Mouse (Mus musculus) kidney, embryonic 15.5 days (tissue): Measurements from ENCODE around the gene Klf14. TPM values are rescaled to one million over a fixed set of nuclear protein-coding genes. Genes with fewer than 3 reads are reported as not detected.
A peak's percentile ranks its signal among the peaks of the same experiment; 100 is the strongest.

Source experiments
- ATAC-seq: fragments of 200-750 bp; cut with Nextera tagmentation; replicated peaks from 2 replicates; pipeline ENCODE4 v1.8.0; 2017; ENCODE audit warnings: moderate TSS enrichment; ENCODE audit not compliant: low FRiP score
- H3K27ac ChIP-seq: fragments of 300-500 bp; sonication (generic); 2 replicates; pipeline ENCODE4 v1.5.1; 2015; ENCODE audit warnings: mild to moderate bottlenecking, inconsistent platforms
- H3K27me3 ChIP-seq: fragments of 300-500 bp; sonication (generic); 2 replicates; pipeline ENCODE4 v1.6.1; 2015; ENCODE audit warnings: inconsistent platforms
- H3K36me3 ChIP-seq: fragments of 300-500 bp; sonication (generic); 2 replicates; pipeline ENCODE4 v1.6.1; 2015; ENCODE audit warnings: inconsistent platforms
- H3K4me1 ChIP-seq: fragments of 300-500 bp; sonication (generic); 2 replicates; pipeline ENCODE4 v1.6.1; 2015; ENCODE audit warnings: inconsistent platforms
- H3K4me2 ChIP-seq: fragments of 300-500 bp; sonication (generic); 2 replicates; pipeline ENCODE4 v1.6.1; 2015; ENCODE audit warnings: moderate library complexity, mild to moderate bottlenecking, inconsistent platforms
- H3K4me3 ChIP-seq: fragments of 300-500 bp; sonication (generic); replicated peaks from 2 replicates; pipeline ENCODE4 v1.5.1; 2015; ENCODE audit warnings: mild to moderate bottlenecking, inconsistent platforms
- H3K9ac ChIP-seq: fragments of 300-500 bp; sonication (generic); 2 replicates; pipeline ENCODE4 v1.6.1; 2015; ENCODE audit warnings: mild to moderate bottlenecking, inconsistent platforms
- H3K9me3 ChIP-seq: fragments of 300-500 bp; sonication (generic); replicated peaks from 2 replicates; pipeline ENCODE4 v1.6.1; 2016; ENCODE audit warnings: inconsistent platforms
- WGBS: fragments of 180-500 bp; shearing (Covaris S2); methylation state at CpG from one replicate; pipeline ENCODE4 v1.1.7; 2015; ENCODE audit warnings: mixed read lengths; 5-methylcytosine and 5-hydroxymethylcytosine counted together
- polyA plus RNA-seq: library from polyadenylated mRNA; unstranded; fragments of >200 nt; fragmentation: Nextera tagmentation; extraction: Ambion mirVana; gene quantifications from 2 replicates; pipeline ENCODE4 v1.2.1, GENCODE M21; 2015

The Klf14 gene
- polyA plus RNA-seq, result 3.9 and 5.3 TPM in 2 replicates

- Histone ChIP-seq H3K4me3 (peak within 1 kb of the TSS; percentile 65), H3K36me3 (peaks cover 12% of the 10 kb centered on the region), H3K9me3 (peaks cover 24% of the 10 kb centered on the region), H3K4me1 (peaks cover 13% of the 10 kb centered on the region; the same call in 1 of the 2 replicates), H3K4me2 (peak within 1 kb of the TSS; percentile 93), H3K27ac (no peak within 1 kb of the TSS), H3K9ac (peak within 1 kb of the TSS; percentile 19), H3K27me3 (peaks cover 62% of the 10 kb centered on the region)
- under 1% methylated on average over 75 of the region's 75 CpGs for WGBS
- ATAC-seq, result peak; percentile 29; the same call in 1 of the 2 replicates
Observed at GRCm38 (mm10) chr6:30958736-30959540, at the start of gene Klf14. Gene Klf14, minus strand, starts transcription at chr6:30959078.

- Histone ChIP-seq H3K27ac (no peak overlapping the region), H3K9ac (no peak overlapping the region), H3K36me3 (no peaks in the 10 kb centered on the region), H3K4me3 (no peak overlapping the region), H3K27me3 (no peaks in the 10 kb centered on the region), H3K9me3 (no peaks in the 10 kb centered on the region), H3K4me1 (peaks cover 9% of the 10 kb centered on the region; the same call in 1 of the 2 replicates), H3K4me2 (no peak overlapping the region)
- no peak for ATAC-seq
- 74% methylated on average over 6 of the region's 6 CpGs for WGBS
Observed at GRCm38 (mm10) chr6:31006111-31006600, 47.3 kb upstream of the Klf14 start.

GRCm38 (mm10) chr6:30986393-30986792 is 27.5 kb upstream of the Klf14 start:
- no peak overlapping the region for H3K9ac ChIP-seq
- ATAC-seq, result no peak
- H3K27me3 ChIP-seq, result no peaks in the 10 kb centered on the region
- WGBS, result 92% methylated on average over 5 of the region's 5 CpGs
- H3K4me1 ChIP-seq, result peaks cover 9% of the 10 kb centered on the region; the same call in 1 of the 2 replicates
- H3K36me3 ChIP-seq, result no peaks in the 10 kb centered on the region
- H3K9me3 ChIP-seq, result no peaks in the 10 kb centered on the region
- no peak overlapping the region for H3K4me2 ChIP-seq
- no peak overlapping the region for H3K27ac ChIP-seq
- no peak overlapping the region for H3K4me3 ChIP-seq

- Histone ChIP-seq H3K4me3 (no peak overlapping the region), H3K27me3 (no peaks in the 10 kb centered on the region), H3K27ac (no peak overlapping the region), H3K9ac (no peak overlapping the region), H3K9me3 (no peaks in the 10 kb centered on the region), H3K4me1 (peaks cover 9% of the 10 kb centered on the region; the same call in 1 of the 2 replicates), H3K36me3 (no peaks in the 10 kb centered on the region), H3K4me2 (no peak overlapping the region)
- ATAC-seq, result no peak
- 62% methylated on average over 4 of the region's 4 CpGs for WGBS
Observed at GRCm38 (mm10) chr6:30983021-30983420, 24.1 kb upstream of the Klf14 start.

GRCm38 (mm10) chr6:30982372-30982980 is 23.6 kb upstream of the Klf14 start:
- WGBS, result 16% methylated on average over 13 of the region's 13 CpGs
- Histone ChIP-seq H3K4me2 (peak overlapping the region; percentile 56), H3K4me1 (peaks cover 9% of the 10 kb centered on the region; the same call in 1 of the 2 replicates), H3K27ac (peak overlapping the region; percentile 41; the same call in 1 of the 2 replicates), H3K9me3 (no peaks in the 10 kb centered on the region), H3K36me3 (no peaks in the 10 kb centered on the region), H3K9ac (0 out of 2 replicates have a peak overlapping the region, but pooled peaks have one; percentile 1), H3K4me3 (peak overlapping the region; percentile 32), H3K27me3 (no peaks in the 10 kb centered on the region)
- ATAC-seq, result no peak

GRCm38 (mm10) chr6:30981351-30981750 is 22.5 kb upstream of the Klf14 start:
- Histone ChIP-seq H3K27me3 (no peaks in the 10 kb centered on the region), H3K4me1 (peaks cover 9% of the 10 kb centered on the region; the same call in 1 of the 2 replicates), H3K36me3 (no peaks in the 10 kb centered on the region), H3K4me2 (no peak overlapping the region), H3K27ac (no peak overlapping the region), H3K9me3 (no peaks in the 10 kb centered on the region), H3K4me3 (no peak overlapping the region), H3K9ac (no peak overlapping the region)
- 93% methylated on average over 5 of the region's 5 CpGs for WGBS
- ATAC-seq, result no peak

GRCm38 (mm10) chr6:30978615-30979014 is 19.7 kb upstream of the Klf14 start:
- H3K27ac ChIP-seq, result no peak overlapping the region
- WGBS, result 56% methylated on average over 1 of the region's 1 CpGs
- ATAC-seq, result no peak
- peaks cover 9% of the 10 kb centered on the region; the same call in 1 of the 2 replicates for H3K4me1 ChIP-seq
- H3K4me2 ChIP-seq, result no peak overlapping the region
- no peaks in the 10 kb centered on the region for H3K27me3 ChIP-seq
- H3K9me3 ChIP-seq, result no peaks in the 10 kb centered on the region
- no peak overlapping the region for H3K9ac ChIP-seq
- no peak overlapping the region for H3K4me3 ChIP-seq
- no peaks in the 10 kb centered on the region for H3K36me3 ChIP-seq

- Histone ChIP-seq H3K4me3 (no peak overlapping the region), H3K4me2 (no peak overlapping the region), H3K9me3 (no peaks in the 10 kb centered on the region), H3K36me3 (no peaks in the 10 kb centered on the region), H3K27ac (no peak overlapping the region), H3K9ac (no peak overlapping the region), H3K27me3 (peaks cover 6% of the 10 kb centered on the region), H3K4me1 (no peaks in the 10 kb centered on the region)
- ATAC-seq, result no peak
- 83% methylated on average over 1 of the region's 1 CpGs for WGBS
Observed at GRCm38 (mm10) chr6:30972121-30972520, 13.2 kb upstream of the Klf14 start.

- H3K4me2 ChIP-seq, result peak overlapping the region; percentile 93
- H3K36me3 ChIP-seq, result peaks cover 12% of the 10 kb centered on the region
- H3K4me3 ChIP-seq, result peak overlapping the region; percentile 65
- H3K27me3 ChIP-seq, result peaks cover 54% of the 10 kb centered on the region
- peak overlapping the region; percentile 19; the same call in 1 of the 2 replicates for H3K9ac ChIP-seq
- no peak overlapping the region for H3K27ac ChIP-seq
- ATAC-seq, result peak; percentile 36; the same call in 1 of the 2 replicates
- peaks cover 24% of the 10 kb centered on the region for H3K9me3 ChIP-seq
- 4% methylated on average over 84 of the region's 84 CpGs for WGBS
- H3K4me1 ChIP-seq, result peaks cover 13% of the 10 kb centered on the region; the same call in 1 of the 2 replicates
Observed at GRCm38 (mm10) chr6:30957784-30958735, 818 bp downstream of the Klf14 start.

- H3K4me1 ChIP-seq, result 0 out of 2 replicates have a peak, but pooled peaks cover 2% of the 10 kb centered on the region
- H3K4me3 ChIP-seq, result no peak overlapping the region
- ATAC-seq, result no peak
- no peak overlapping the region for H3K9ac ChIP-seq
- H3K27me3 ChIP-seq, result 0 out of 2 replicates have a peak, but pooled peaks cover 2% of the 10 kb centered on the region
- no peak overlapping the region for H3K4me2 ChIP-seq
- H3K27ac ChIP-seq, result no peak overlapping the region
- H3K36me3 ChIP-seq, result no peaks in the 10 kb centered on the region
- H3K9me3 ChIP-seq, result no peaks in the 10 kb centered on the region
- 19% methylated on average over 5 of the region's 5 CpGs for WGBS
Observed at GRCm38 (mm10) chr6:30939264-30939663, 19.6 kb downstream of the Klf14 start.

GRCm38 (mm10) chr6:30922821-30923220 is 36.1 kb downstream of the Klf14 start:
- Histone ChIP-seq H3K4me1 (peaks cover 8% of the 10 kb centered on the region), H3K4me3 (no peak overlapping the region), H3K27ac (no peak overlapping the region), H3K4me2 (no peak overlapping the region), H3K27me3 (no peaks in the 10 kb centered on the region), H3K9ac (no peak overlapping the region), H3K36me3 (no peaks in the 10 kb centered on the region), H3K9me3 (no peaks in the 10 kb centered on the region)
- 51% methylated on average over 2 of the region's 2 CpGs for WGBS
- no peak for ATAC-seq
